Mouse (Mus musculus) intestine, embryonic 14.5 days (tissue): ENCODE measurements around the gene Svip. TPM values are rescaled to one million over a fixed set of nuclear protein-coding genes. Genes with fewer than 3 reads are reported as not detected.

ENCODE experiments used
- polyA plus RNA-seq: library from polyadenylated mRNA; unstranded; fragments of >200 nt; fragmentation: Nextera tagmentation; extraction: Ambion mirVana; gene quantifications from 2 replicates; pipeline ENCODE4 v1.2.1, GENCODE M21; 2014

Svip gene
- polyA plus RNA-seq, 1 experiment from 2014 or later, result 18.4 TPM

Other genes starting within 250 kb of the Svip start
- gene Gas2, start 144.0 kb downstream of the Svip start, polyA plus RNA-seq, result 16.0 and 16.8 TPM in 2 replicates
- 7.3 and 13.0 TPM in 2 replicates for gene Fancf, start 143.8 kb downstream of the Svip start, polyA plus RNA-seq
- gene 1700015G11Rik, start 9.7 kb upstream of the Svip start, polyA plus RNA-seq, result not detected in 2 replicates